Mouse (Mus musculus) embryonic facial prominence, embryonic 11.5 days (tissue): ENCODE data around the gene Cmtm1. TPM values are rescaled to one million over a fixed set of nuclear protein-coding genes. Genes with fewer than 3 reads are reported as not detected.
"Not testable (repeated sequence)": the region's sequence is repeated elsewhere in the genome, so short reads cannot be mapped to it uniquely, and the experiment has no call there.

Experiments
- ATAC-seq: fragments of 200-750 bp; cut with Nextera tagmentation; replicated peaks from 2 replicates; pipeline ENCODE4 v1.8.0; 2017; ENCODE audit warnings: low read depth; ENCODE audit not compliant: insufficient number of reproducible peaks, low FRiP score, low TSS enrichment
- DNase-seq: peaks from one replicate; pipeline ENCODE4 v3.0.0-alpha.2; 2015; ENCODE audit warnings: low spot score
- H3K27ac ChIP-seq: fragments of 300-500 bp; sonication (generic); replicated peaks from 2 replicates; pipeline ENCODE4 v1.5.1; 2014; ENCODE audit warnings: mild to moderate bottlenecking, low read depth, low read length, control low read depth
- H3K27me3 ChIP-seq: fragments of 300-500 bp; sonication (generic); 2 replicates; pipeline ENCODE4 v1.6.1; 2014; ENCODE audit warnings: mild to moderate bottlenecking, low read length, moderate library complexity, mixed read lengths; ENCODE audit not compliant: control insufficient read depth, insufficient read depth
- H3K36me3 ChIP-seq: fragments of 300-500 bp; sonication (generic); replicated peaks from 2 replicates; pipeline ENCODE4 v1.6.1; 2014; ENCODE audit warnings: low read depth, mild to moderate bottlenecking, low read length, moderate library complexity, mixed read lengths; ENCODE audit not compliant: control insufficient read depth, insufficient read depth
- H3K4me1 ChIP-seq: fragments of 300-500 bp; sonication (generic); 2 replicates; pipeline ENCODE4 v1.6.1; 2014; ENCODE audit warnings: low read length, mixed read lengths; ENCODE audit not compliant: control insufficient read depth, insufficient read depth
- H3K4me2 ChIP-seq: fragments of 300-500 bp; sonication (generic); 2 replicates; pipeline ENCODE4 v1.6.1; 2014; ENCODE audit warnings: low read depth, mild to moderate bottlenecking, control low read depth, low read length, moderate library complexity
- H3K4me3 ChIP-seq: fragments of 300-500 bp; sonication (generic); 2 replicates; pipeline ENCODE4 v1.5.1; 2014; ENCODE audit warnings: low read depth, low read length, control low read depth
- H3K9ac ChIP-seq: fragments of 300-500 bp; sonication (generic); replicated peaks from 2 replicates; pipeline ENCODE4 v1.6.1; 2014; ENCODE audit warnings: mild to moderate bottlenecking, control low read depth, low read length
- H3K9me3 ChIP-seq: fragments of 300-500 bp; sonication (generic); replicated peaks from 2 replicates; pipeline ENCODE4 v1.6.1; 2016; ENCODE audit warnings: mild to moderate bottlenecking, low read length, inconsistent platforms, mixed read lengths; ENCODE audit not compliant: control insufficient read depth
- WGBS: fragments of 180-500 bp; shearing (Covaris S2); extraction: QIAGEN DNeasy Blood & Tissue Kit; methylation state at CpG from one replicate; pipeline ENCODE4 v1.1.7; 2014; 5-methylcytosine and 5-hydroxymethylcytosine counted together
- polyA plus RNA-seq: library from polyadenylated mRNA; unstranded; fragments of >200 nt; fragmentation: Nextera tagmentation; extraction: Ambion mirVana; gene quantifications from 2 replicates; pipeline ENCODE4 v1.2.1, GENCODE M21; 2014

Gene Cmtm1
- polyA plus RNA-seq, 1 experiment from 2014 or later, result not detected

DNA sequence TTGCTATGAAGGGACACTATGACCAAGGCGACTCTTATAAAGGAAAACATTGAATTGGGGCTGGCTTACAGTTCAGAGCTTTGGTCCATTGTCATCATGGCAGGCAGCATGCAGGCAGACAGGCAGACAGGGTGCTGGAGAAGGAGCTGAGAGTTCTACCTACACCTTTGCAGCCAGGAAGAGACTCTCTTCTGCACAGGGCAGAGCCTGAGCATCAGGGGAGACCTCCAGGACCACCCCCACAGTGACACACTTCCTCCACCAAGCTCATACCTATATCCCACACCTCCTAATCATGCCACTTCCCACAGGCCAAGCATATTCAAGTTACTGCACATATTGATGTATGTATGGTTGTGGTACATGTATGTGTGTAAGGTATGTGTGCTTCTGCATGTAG, 26.9 kb upstream of the Cmtm1 start:
- DNase-seq (no peak), ATAC-seq (no peak)
- Histone ChIP-seq H3K36me3 (no peaks in the 10 kb centered on the region), H3K27me3 (no peaks in the 10 kb centered on the region), H3K9me3 (no peaks in the 10 kb centered on the region), H3K9ac (no peak overlapping the region), H3K4me2 (no peak overlapping the region), H3K4me3 (no peak overlapping the region), H3K4me1 (no peaks in the 10 kb centered on the region), H3K27ac (no peak overlapping the region)
- WGBS, result 87% methylated on average over 1 of the region's 1 CpGs

DNA sequence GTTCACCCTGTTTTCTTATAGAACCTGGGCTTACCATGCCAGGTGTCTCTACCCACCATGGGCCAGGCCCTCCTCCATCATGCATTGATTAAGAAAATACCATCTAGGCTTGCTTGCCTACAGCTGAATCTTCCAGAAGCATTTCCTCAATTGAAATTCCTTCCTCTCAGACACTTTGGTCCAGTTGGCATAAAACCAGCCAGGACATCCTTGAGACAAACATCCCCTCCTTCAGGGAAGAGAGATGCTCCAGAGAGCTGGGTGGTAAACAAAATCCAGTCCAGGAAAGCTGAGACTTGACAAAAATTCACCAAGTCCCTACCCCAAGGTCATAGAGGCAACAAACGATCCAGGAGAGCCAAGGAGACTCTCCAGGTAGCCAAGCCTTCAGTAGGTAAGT, 24.3 kb upstream of the Cmtm1 start:
- Histone ChIP-seq H3K27me3 (no peaks in the 10 kb centered on the region), H3K9me3 (no peaks in the 10 kb centered on the region)
- WGBS, result 81% methylated on average over 1 of the region's 1 CpGs

DNA sequence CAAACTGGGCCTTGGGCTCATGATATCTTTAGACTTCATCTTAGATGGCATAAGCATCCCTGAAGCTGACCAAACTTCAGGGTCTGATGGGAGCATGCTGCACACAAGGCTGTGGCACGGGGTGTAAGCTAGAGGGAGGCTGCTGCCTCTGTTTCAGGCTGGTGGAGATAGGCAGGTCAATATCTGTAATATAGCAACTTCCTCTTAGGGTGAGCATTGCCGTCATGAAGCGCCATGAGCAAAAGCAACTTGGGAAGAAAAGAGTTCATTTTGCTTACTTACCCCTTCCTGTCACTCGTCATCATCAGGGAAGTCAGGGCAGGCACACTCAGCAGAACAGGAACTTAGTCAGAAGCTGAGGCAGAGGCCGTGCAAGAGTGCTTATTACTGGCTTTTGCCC, 23.8 kb upstream of the Cmtm1 start:
- no peak for DNase-seq
- Histone ChIP-seq H3K9ac (no peak overlapping the region), H3K36me3 (no peaks in the 10 kb centered on the region), H3K4me2 (no peak overlapping the region), H3K4me1 (no peaks in the 10 kb centered on the region), H3K4me3 (no peak overlapping the region), H3K27ac (no peak overlapping the region), H3K9me3 (no peaks in the 10 kb centered on the region), H3K27me3 (no peaks in the 10 kb centered on the region)
- ATAC-seq, result no peak
- WGBS, result 61% methylated on average over 5 of the region's 5 CpGs

More for the DNA sequence above, 24.3 kb upstream of the Cmtm1 start:
- ATAC-seq (no peak), DNase-seq (no peak)
- no peak overlapping the region for H3K9ac ChIP-seq
- no peak overlapping the region for H3K4me3 ChIP-seq
- no peaks in the 10 kb centered on the region for H3K36me3 ChIP-seq
- H3K4me1 ChIP-seq, result no peaks in the 10 kb centered on the region
- no peak overlapping the region for H3K27ac ChIP-seq
- no peak overlapping the region for H3K4me2 ChIP-seq

DNA sequence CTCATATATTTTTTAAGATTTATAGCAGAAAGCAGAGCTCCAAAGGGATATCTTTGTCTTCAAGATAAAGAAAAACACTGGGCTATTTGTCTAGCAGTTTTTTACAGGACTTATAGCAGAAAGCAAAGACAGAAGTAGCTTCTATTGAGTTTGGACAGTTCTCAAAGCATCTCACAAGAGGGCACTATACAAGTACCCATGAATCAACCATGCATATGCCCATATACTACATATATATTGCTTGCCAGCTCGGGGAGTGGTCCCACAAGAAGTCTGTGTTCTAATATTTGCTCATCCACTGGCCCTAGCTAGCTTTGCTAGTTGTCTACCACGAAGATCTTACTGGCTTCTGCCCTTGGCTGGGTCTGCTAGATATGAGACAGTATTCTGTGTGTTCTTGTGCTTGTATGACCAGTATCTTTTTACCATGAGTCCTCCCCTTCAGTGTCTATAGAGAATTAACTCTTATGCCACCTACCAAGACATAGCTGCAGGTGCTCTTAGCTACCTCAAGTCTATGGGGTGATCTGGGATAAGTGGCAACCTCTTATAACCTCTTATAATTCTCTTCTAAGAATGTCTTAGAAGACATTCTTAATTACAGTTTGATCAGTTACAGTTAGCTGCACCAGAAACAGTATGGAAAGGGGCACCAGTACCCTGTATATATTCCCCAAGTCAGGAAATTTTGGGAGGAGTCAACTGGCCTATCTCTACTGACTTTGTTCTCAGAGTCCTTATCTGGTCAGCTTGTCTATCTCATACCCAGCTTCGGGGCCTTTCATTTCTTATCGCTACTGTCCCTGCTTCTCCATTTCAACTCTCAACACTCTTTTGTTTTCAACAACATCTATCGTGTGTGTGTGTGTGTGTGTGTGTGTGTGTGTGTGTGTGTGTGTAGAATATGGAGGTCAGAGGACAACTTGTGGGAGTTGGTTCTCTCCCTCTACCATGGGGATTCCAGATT, 23.0 kb upstream of the Cmtm1 start:
- H3K27ac ChIP-seq, result no peak overlapping the region
- H3K36me3 ChIP-seq, result no peaks in the 10 kb centered on the region
- ATAC-seq, result no peak
- WGBS, result 82% methylated on average over 5 of the region's 5 CpGs
- H3K9me3 ChIP-seq, result no peaks in the 10 kb centered on the region
- DNase-seq, result no peak
- H3K27me3 ChIP-seq, result no peaks in the 10 kb centered on the region
- no peak overlapping the region for H3K4me3 ChIP-seq
- no peaks in the 10 kb centered on the region for H3K4me1 ChIP-seq
- H3K9ac ChIP-seq, result no peak overlapping the region
- H3K4me2 ChIP-seq, result no peak overlapping the region

DNA sequence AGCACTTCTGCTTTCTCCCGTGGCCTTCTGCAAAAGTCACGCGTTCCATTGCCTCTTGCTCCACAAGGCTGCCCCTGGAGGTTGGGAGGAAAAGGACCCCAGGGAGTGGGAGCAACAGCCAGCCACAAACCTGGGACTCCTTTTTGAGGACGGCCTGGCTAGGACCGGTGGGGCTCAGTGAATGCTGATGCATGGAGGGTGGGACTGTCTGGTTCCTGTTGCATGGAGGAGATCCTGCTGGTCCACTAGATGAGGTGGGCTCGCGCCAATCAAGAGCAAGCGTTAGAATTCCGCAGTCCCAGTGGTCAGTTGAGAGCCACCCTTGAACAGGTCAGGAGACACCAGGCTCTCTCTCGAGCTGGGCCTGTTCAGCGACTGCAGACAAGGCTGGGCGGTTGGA, 12.0 kb upstream of the Cmtm1 start, which contains the start of gene Cmtm2b:
TSS of gene Cmtm2b (plus strand) at position 301 of the 400 bp plus-strand sequence.
- H3K9me3 ChIP-seq, DNase-seq, H3K4me3 ChIP-seq, H3K4me1 ChIP-seq, H3K36me3 ChIP-seq, H3K4me2 ChIP-seq, H3K27me3 ChIP-seq, ATAC-seq, H3K27ac ChIP-seq, H3K9ac ChIP-seq: not testable (repeated sequence)
- 87% methylated on average over 12 of the region's 12 CpGs for WGBS

DNA sequence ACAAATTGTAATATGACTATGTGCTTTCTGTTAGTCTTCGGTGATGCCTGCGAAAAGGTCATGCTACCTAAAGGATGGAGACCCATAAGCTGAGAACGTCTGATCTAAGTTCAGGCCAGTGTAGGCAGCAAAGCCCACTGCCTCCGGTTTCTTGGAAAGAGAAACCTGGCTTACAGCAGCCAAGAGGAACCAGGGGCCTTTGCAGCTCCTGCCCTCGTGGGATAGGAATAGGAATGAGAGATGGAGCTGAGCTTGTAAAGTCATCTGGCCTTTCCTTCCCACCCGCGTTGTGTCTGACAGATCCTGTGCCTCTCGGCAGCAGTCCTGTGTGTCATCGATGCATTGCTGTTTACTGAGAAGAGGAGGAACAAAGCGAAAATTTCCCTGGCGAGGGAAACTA, 11.3 kb upstream of the Cmtm1 start, which contains the start of gene Gm11020:
TSS of gene Gm11020 (plus strand) at position 301 of the 400 bp plus-strand sequence.
- H3K4me2 ChIP-seq, H3K27me3 ChIP-seq, H3K9ac ChIP-seq, H3K27ac ChIP-seq, ATAC-seq, H3K9me3 ChIP-seq, H3K4me1 ChIP-seq, H3K36me3 ChIP-seq, H3K4me3 ChIP-seq, DNase-seq: not testable (repeated sequence)
- WGBS, result 85% methylated on average over 8 of the region's 11 CpGs

DNA sequence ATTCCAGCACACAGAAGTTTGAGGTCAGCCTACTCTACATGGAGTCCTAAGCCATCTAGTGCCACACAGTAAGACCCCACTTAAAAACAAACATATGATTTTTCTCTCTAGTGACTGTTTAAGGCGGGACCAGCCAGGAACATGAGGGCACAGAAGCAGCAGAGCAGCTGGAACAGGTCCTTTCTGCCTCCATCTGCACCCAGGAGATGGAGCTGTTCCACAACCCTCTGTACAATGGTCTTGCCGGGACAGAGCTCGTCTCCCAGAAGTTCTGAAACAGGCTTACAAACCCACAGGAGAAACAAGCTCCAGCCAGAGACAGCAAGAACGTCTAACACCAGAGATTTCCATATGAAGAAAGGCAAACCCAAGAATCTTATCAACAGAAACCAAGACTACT, 3.4 kb upstream of the Cmtm1 start:
- Histone ChIP-seq H3K4me1 (no peaks in the 10 kb centered on the region), H3K4me2 (no peak overlapping the region), H3K9me3 (no peaks in the 10 kb centered on the region), H3K27ac (no peak overlapping the region), H3K4me3 (no peak overlapping the region), H3K27me3 (no peaks in the 10 kb centered on the region), H3K36me3 (no peaks in the 10 kb centered on the region), H3K9ac (no peak overlapping the region)
- 75% methylated on average over 4 of the region's 4 CpGs for WGBS
- no peak for ATAC-seq
- no peak for DNase-seq

DNA sequence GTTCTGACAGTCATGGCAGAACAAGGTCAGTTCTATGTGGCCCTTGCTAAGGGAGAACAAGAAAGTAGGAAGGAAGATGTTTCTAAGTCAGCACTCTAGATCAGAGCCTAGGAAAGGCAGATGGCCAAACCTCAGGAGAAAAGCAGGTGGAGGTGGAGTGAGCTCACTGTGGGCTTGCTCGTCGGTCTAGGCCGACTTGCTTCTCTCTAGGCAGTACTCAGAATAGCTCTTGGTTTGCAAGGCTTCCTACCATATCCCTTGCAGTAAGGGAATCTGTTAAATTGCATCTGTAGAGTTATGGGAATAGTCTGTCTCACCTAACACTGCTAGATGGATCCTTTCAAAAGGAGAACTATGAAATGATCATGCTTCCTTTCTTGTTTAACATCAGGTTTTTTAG, 2.1 kb upstream of the Cmtm1 start:
- H3K9ac ChIP-seq, H3K27me3 ChIP-seq, ATAC-seq, H3K36me3 ChIP-seq, H3K4me1 ChIP-seq, H3K9me3 ChIP-seq, H3K4me2 ChIP-seq, H3K4me3 ChIP-seq, DNase-seq, H3K27ac ChIP-seq: not testable (repeated sequence)
- 79% methylated on average over 3 of the region's 3 CpGs for WGBS
